Mouse (Mus musculus) ES-Bruce4 (cell line): Measurements from ENCODE around the gene Commd3.

Experiments
- CTCF ChIP-seq: IDR thresholded peaks from one replicate; pipeline ENCODE4 v1.8.1; 2011; ENCODE audit warnings: low read depth, low read length
- EP300 ChIP-seq: IDR thresholded peaks from 2 replicates; pipeline ENCODE4 v1.6.1; 2011; ENCODE audit warnings: low read depth, low read length; ENCODE audit not compliant: insufficient read depth
- POLR2A ChIP-seq: IDR thresholded peaks from one replicate; pipeline ENCODE4 v1.8.1; 2011; ENCODE audit warnings: low read length; ENCODE audit not compliant: insufficient read depth

- TF ChIP-seq CTCF (no peak), EP300 (no peak), POLR2A (no peak)
These were observed 21.3 kb downstream of the Commd3 start for GRCm38 (mm10) chr2:18693491-18693870.
